Mouse (Mus musculus) myocyte (in vitro differentiated cells): ENCODE measurements around the gene Arnt2.

Experiments used
- MAX ChIP-seq: IDR thresholded peaks from one replicate; pipeline ENCODE4 v1.6.1; 2011; ENCODE audit warnings: low read depth, mild to moderate bottlenecking, control low read depth
- MYOG ChIP-seq, 3 experiments: IDR thresholded peaks; one replicate each; pipeline ENCODE4 v1.6.1; 2011; ENCODE audit warnings: control low read depth in 2 of 3, low read depth in 2 of 3, mild to moderate bottlenecking in 2 of 3; ENCODE audit not compliant: insufficient read length in 2 of 3, control insufficient read depth in 1 of 3, insufficient read depth in 1 of 3
- POLR2A ChIP-seq: IDR thresholded peaks from one replicate; pipeline ENCODE4 v1.6.1; 2011; ENCODE audit warnings: low read depth, mild to moderate bottlenecking, control low read depth, moderate library complexity; ENCODE audit not compliant: insufficient read length
- POLR2AphosphoS2 ChIP-seq: IDR thresholded peaks from one replicate; pipeline ENCODE4 v1.6.1; 2011; ENCODE audit warnings: low read depth, control low read depth; ENCODE audit not compliant: insufficient read length
- REST ChIP-seq: IDR thresholded peaks from one replicate; pipeline ENCODE4 v1.6.1; 2011; ENCODE audit warnings: mild to moderate bottlenecking, control low read depth, moderate library complexity; ENCODE audit not compliant: insufficient read depth, insufficient read length
- TCF12 ChIP-seq: IDR thresholded peaks from one replicate; pipeline ENCODE4 v1.6.1; 2011; ENCODE audit warnings: mild to moderate bottlenecking, control low read depth; ENCODE audit not compliant: poor library complexity, insufficient read depth, severe bottlenecking

- TF ChIP-seq POLR2A (no peak), POLR2AphosphoS2 (no peak), TCF12 (no peak), REST (no peak), MAX (no peak), MYOG (IDR thresholded peaks at IDR 0.05; ENCODE audit: control insufficient read depth in 1 of 3, insufficient read depth in 1 of 3, insufficient read length in 2 of 3, low read depth in 2 of 3) (no peak)
These were observed 54.1 kb downstream of the Arnt2 start for GRCm38 (mm10) chr7:84355619-84356570.
